Mouse (Mus musculus): ENCODE results near the gene Mrpl49.
A peak's percentile ranks its signal among the peaks of the same experiment; 100 is the strongest.
"Not testable (repeated sequence)": the region's sequence is repeated elsewhere in the genome, so short reads cannot be mapped to it uniquely, and the experiment has no call there.

Gene Mrpl49

GRCm38 (mm10) chr19:6067011-6067723, 9.6 kb upstream of the Mrpl49 start:
- DNase-seq = peak; percentile 96

DNA sequence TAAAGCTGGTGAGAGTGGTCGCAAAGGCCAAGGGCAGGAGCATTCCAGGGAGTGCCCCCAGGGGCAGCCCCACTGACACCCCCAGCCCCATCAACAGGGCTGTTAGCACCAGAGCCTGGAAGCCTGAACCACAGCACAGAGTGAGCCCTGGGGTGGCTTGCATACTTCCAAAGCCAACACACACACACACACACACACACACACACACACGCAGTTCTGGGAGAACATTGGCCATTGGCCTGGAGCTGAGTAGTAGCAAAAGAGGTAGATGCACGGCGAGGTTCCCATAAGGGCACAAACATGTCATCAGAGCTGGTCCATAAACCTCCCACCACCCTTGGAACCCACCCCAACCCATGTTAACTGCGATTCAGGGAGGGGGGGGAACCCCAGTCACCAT, 9.0 kb upstream of the Mrpl49 start:
- no peak for DNase-seq

GRCm38 (mm10) chr19:6063081-6063480, 5.5 kb upstream of the Mrpl49 start:
- no peak for DNase-seq

- DNase-seq = no peak
Observed at GRCm38 (mm10) chr19:6062418-6062817, 4.8 kb upstream of the Mrpl49 start.

DNA sequence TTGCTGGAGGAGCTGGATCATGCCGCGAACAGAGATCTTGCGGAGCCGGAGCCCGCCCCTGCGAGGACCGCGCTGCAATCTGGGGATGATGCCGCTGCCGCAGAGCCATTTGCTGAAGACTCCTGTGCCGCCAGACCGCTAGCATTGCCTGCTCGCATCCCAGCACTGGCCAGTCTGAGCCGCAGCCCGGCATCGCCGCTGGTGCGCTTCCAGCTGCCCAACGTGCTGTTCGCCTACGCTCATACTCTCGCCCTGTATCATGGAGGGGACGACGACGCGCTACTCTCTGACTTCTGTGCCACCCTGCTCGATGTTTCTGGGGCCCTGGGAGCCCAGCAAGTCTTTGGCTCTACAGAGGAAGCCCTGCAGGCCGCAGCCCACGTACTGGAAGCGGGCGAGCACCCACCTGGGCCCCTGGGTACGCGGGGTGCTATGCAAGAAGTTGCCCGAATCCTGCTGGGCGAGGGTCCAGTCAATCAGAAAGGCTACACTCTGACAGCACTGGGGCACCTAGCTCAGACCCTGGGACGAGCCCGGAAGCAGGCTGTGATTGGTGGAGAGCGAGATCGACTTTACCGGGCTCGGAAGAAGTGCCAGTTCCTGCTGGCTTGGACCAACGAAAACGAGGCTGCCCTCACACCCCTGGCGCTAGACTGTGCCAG, 4.2 kb upstream of the Mrpl49 start:
- peak; percentile 77 for DNase-seq

DNA sequence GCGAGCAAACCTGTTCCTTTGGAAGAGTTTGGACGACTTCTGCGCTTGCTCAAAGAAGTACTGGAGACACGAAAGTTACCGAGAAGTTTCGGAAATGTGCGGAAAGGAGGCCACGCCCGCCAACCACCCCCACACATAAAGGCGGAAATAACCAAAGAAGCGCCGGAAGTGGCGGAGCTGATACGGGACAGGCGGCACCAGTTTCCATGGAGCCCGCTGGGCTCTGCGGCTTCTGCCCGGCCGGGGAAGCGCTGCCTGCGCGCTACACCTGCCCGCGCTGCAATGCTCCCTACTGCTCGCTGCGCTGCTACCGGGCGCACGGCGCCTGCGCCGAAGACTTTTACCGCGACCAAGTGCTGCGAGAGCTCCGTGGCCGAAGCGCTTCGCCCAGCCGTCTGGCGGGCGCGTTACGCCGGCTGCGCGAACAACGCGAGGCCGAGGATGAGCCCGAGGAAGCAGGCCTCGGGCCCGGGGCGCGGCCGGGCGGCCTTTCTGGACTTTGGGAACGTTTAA, 3.5 kb upstream of the Mrpl49 start, which contains the start of gene Znhit2:
Gene Znhit2 (plus strand): TSS at position 172 of the 513 bp plus-strand sequence.
- peak; percentile 92 for DNase-seq

- DNase-seq = no peak
Observed at GRCm38 (mm10) chr19:6058966-6059365, 1.4 kb upstream of the Mrpl49 start.

- no peak for DNase-seq
Observed at GRCm38 (mm10) chr19:6058513-6058912, 928 bp upstream of the Mrpl49 start.

- no peak for DNase-seq
Observed at GRCm38 (mm10) chr19:6056696-6057095, 889 bp downstream of the Mrpl49 start.

DNA sequence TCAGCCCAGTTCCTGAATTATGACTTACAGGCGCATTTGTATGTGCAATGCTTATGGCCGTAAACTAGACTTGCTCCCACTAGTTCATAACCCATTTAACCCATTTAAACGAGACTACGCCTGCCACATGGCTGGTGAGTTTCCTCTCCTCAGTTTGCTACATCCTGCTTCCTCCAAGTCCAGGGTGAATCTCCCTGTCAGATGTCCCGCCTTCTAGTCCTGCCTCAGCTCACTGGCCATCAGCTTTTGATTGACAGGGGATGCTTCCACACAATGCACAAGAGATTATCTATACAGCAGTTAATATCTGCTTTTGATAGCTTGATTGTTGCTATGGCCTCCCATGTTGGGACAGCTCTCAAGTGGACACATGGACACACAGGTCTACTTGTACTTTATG, 3.3 kb downstream of the Mrpl49 start:
- no peak for DNase-seq

GRCm38 (mm10) chr19:6052516-6052915, 5.1 kb downstream of the Mrpl49 start:
- no peak for DNase-seq

GRCm38 (mm10) chr19:6048681-6049410, 8.7 kb downstream of the Mrpl49 start:
- no peak for DNase-seq

GRCm38 (mm10) chr19:6047899-6048166, 9.8 kb downstream of the Mrpl49 start:
- DNase-seq = peak; percentile 17

DNA sequence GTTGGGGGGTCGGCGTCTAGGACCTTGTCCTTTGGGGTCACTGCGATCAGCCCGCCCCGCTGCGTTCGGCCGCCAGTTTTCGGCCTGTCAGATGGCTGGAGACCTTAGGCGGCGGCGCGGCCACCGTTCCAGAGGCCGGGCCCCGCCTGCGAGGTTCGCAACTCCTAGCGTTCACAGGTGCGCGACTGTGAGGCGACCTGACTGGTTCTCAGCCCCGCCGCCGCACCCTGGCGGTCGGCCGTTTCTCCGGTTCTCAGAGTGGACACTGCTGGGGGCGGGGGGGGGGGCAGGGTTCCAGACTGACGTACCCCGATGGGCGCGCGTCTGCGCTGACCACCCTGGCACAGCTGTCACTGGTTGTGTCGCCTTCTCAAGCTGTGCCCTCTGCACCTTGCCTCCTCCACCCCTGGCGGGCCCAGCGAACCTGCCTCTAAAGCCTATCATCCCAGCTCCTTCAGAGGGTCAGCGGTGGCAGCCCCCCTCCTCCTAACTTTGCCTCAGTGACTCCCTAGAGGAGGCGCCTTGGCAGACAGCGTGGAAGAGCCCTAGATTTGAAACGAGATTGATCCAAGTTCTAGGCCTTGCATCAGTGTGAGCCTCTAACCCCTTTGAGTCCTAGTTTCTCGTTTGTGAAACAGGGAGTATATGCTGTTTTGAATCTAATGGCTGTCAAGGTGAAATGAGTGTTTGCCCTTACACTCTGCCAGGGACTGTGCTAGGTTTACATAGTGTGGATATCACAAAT, 10.3 kb downstream of the Mrpl49 start:
- DNase-seq = no peak

GRCm38 (mm10) chr19:6046294-6047153, 11.1 kb downstream of the Mrpl49 start, which contains the start of gene Syvn1:
Gene Syvn1, plus strand, starts transcription at chr19:6046576.
- DNase-seq = peak; percentile 91

- no peak for DNase-seq
Observed at GRCm38 (mm10) chr19:6045366-6046293, 12.0 kb downstream of the Mrpl49 start.

GRCm38 (mm10) chr19:6044102-6044501, 13.5 kb downstream of the Mrpl49 start:
- not testable (repeated sequence) for DNase-seq

DNA sequence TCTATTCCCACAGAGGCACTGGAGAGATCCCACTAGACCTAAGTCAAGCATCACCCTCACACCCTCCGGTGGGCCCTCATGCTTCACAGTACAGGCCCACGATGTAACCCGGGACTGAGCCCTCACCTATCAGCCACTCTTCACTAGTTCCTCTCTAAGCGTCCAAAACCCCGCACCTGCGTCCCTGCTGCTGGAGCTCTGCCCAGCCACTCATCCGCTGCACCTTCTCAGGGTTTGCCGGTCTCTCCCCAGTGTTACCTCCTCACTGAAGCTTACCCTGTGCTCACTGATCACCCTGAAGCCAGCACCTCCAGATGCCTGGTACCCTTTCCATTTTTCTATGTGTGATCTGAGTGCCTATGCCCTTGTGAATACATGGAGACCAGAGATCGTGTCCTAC, 15.3 kb downstream of the Mrpl49 start:
- DNase-seq = no peak

DNA sequence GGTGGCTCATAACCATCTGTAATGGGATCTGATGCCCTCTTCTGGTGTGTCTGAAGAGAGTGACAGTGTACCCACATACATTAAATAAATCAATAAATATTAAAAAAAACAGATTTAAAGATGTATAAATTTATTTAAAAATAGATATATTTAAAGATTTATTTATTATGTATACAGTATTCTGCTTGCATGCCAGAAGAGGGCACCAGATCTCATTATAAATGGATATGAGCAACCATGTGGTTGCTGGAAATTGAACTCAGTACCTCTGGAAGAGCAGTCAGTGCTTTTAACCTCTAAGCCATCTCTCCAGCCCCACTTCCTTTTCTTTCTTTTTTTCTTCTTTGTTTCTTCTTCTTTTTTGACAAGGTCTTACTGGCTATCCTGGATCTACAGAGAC, 17.6 kb downstream of the Mrpl49 start:
- DNase-seq = no peak

DNA sequence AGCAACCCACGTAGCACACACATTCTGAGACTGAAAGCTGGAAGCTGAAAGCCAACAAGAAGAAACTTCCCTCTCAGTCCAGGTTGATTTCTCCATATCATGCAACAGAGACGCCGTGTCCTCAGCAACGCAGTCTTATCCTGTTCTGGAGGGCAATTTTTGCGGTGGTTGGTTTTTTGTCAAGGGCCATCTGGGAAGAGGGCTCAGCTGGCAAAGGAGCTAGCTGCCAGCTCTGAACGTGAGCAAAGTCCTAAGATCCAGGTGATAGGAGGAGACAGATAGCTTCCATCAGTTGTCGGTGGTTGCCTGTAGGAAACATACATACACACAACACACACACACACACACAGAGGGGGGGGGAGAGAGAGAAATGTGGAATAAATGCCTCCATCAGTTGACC, 19.3 kb downstream of the Mrpl49 start:
- no peak for DNase-seq

DNA sequence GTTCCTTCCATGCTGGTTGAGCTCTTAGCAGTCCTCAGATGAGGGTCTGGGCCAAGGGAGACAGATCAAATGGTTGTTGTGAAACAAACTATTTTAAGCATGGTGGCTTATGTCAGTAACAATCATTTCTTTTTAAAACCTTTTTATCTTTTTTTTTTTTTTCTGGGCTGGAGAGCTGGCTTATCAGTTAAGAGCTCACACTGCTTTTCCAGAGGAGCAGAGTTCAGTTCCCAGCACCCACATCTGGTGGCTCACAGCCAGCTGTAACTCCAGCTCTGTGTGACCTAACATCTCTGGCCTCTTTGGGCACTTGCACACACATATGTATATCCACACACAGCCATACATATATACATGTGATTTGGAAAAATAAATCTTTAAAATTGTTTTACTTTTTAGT, 19.9 kb downstream of the Mrpl49 start:
- no peak for DNase-seq
